Mouse (Mus musculus) cerebral cortex, adult 2 months (tissue): ENCODE measurements around the gene Aox3.

Experiments used
- WGBS: fragments of 180-500 bp; shearing (Covaris S2); methylation state at CpG from one replicate; pipeline ENCODE4 v1.1.7; 2018; 5-methylcytosine and 5-hydroxymethylcytosine counted together

Gene Aox3

GRCm38 (mm10) chr1:58110241-58110640, 2.7 kb upstream of the Aox3 start:
- 95% methylated on average over 5 of the region's 5 CpGs for WGBS

DNA sequence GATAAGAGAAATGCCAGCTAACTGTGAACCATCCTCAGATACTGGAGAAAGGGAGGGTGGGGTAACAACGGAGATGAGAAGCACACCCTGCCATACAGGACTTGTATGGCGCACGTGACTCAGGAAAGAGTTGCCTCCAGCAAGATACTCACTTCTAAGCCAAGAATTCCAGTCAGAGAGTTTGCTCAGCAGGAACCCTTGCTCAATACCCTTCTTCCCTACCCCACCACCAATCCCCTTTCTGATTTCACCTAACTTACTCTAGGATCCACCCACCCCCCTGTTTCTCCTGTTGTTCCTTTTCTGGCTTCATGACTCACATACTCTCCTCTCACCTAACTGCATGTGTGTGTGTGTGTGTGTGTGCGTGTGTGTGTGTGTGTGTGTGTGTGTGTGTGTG, 1.6 kb upstream of the Aox3 start:
- 74% methylated on average over 4 of the region's 4 CpGs for WGBS

DNA sequence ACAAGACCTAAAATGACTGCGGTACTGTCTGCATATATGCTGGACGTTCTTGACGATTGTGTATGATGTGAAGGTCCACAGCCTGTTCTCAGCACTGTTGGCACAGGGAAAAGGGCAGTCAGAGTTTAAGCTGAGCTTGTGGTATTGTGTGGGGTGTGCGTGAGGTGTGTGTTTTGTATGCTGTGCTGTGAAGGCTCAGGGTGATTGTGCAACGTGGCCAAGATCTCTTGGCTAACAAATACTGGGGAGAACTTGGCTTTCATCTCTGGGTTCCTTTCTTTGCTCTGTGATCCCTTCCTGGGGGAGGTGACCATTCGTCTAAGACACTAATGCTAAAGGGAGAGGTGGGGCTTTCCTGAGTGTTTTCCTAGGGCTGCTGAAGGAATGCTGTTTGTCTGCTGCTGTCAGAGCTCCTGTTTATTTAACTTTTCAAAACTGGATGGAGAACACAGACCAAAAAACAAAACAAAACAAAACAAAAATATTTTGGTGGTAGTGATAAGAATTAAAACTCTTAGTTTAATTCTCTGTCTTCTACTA, 1.2 kb downstream of the Aox3 start:
- WGBS, result 68% methylated on average over 6 of the region's 6 CpGs

- 80% methylated on average over 12 of the region's 12 CpGs for WGBS
These were observed 1.9 kb downstream of the Aox3 start for GRCm38 (mm10) chr1:58114666-58115375.

DNA sequence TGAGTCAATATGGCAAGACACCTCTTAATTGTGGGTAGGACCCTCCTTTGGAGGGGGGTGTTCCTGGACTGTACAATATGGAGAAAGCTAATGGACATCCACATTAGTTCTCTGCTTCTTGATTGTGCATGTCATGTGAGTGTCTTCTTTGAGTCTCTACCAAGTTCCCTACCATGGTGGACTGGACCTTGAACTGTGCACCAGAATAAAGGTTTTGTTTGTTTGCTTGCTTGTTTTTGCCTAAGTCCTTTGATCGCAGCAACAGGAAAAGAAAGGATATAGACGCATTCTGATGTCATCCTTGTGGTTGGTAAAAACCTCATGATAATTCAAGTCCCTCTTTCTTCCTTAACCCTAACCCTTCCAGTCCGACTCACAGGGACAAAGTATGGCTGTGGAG, 5.3 kb downstream of the Aox3 start:
- 88% methylated on average over 3 of the region's 3 CpGs for WGBS

- WGBS, result 72% methylated on average over 8 of the region's 8 CpGs
These were observed 12.0 kb downstream of the Aox3 start for GRCm38 (mm10) chr1:58124901-58125300.

GRCm38 (mm10) chr1:58138986-58139385, 26.1 kb downstream of the Aox3 start:
- 91% methylated on average over 9 of the region's 9 CpGs for WGBS

DNA sequence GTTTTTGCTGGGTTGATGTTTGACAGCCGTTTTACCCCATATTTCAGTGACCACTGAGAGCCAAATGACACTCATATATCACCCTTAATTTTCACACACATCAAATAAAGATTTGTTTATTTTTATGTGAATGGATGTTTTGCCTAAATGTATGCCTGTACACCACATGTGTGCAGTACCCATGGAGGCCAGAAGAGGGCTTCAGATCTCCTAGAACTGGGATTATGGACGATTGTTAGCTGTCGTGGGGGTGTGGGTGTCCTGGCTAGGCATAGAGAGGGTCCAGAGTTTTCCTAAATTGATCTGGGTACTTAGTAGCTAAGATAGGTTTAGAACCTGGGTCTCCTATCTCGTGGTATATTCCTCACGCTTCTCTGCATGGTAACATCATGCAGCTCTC, 27.7 kb downstream of the Aox3 start:
- 89% methylated on average over 5 of the region's 5 CpGs for WGBS

- WGBS, result 52% methylated on average over 10 of the region's 10 CpGs
These were observed 31.6 kb downstream of the Aox3 start for GRCm38 (mm10) chr1:58144384-58145069.

DNA sequence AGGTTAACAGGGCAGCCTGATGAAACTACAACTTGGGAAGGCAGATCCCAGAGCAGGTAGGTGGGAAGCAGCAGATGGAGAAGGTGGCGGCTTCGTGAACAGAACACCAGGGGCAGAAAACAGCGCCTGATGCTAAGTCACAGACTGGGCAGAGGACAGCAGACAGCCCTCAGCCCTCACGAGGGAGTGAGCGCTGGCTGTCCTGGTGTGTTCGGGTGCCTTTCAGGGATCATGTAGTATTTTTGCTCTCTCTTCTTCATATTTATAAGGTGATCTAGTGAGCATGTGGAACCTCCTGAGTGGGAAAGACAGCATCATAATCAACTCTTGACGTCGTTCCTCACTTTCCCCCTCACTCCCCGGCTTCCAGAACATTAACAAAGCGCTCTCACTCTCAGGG, 33.1 kb downstream of the Aox3 start:
- WGBS, result 92% methylated on average over 10 of the region's 10 CpGs

GRCm38 (mm10) chr1:58147776-58148175, 34.8 kb downstream of the Aox3 start:
- WGBS, result 75% methylated on average over 6 of the region's 6 CpGs

DNA sequence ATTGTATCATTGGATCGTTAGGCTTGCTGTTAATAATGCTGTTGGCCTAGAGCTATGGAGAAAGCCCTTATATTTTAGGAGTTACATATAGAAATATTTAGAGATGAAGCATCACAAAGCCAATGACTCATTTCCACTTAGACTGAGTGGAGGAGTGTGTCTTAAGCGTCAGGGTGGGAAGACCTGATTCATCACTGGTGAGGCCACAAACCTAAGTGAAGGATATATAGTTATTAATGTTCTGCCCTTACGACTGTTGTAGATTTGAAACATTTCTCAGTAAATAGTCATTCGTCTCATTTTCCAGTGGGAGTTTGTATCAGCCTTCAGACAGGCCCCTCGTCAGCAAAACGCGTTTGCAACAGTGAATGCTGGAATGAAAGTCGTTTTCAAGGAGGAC, 39.3 kb downstream of the Aox3 start:
- 68% methylated on average over 8 of the region's 8 CpGs for WGBS

DNA sequence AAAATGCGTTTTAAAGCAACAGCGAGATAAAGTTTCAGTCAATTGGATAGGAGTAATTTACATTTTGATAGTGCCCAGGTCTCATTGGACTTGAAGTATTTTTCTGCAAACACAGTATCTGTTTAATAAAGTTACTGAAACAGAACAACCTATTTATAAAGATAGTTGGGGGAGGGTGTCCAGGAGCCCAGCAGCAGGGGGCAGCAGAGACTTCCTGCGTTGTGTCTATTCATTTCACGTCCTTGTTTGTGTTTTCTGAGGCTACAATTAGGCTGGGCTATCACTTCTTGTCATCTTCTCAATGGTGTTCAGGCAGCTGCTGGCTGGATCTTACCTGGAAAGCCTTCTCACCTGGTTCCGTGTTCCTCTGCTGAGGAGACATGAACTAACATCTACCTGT, 43.8 kb downstream of the Aox3 start:
- 52% methylated on average over 5 of the region's 5 CpGs for WGBS

DNA sequence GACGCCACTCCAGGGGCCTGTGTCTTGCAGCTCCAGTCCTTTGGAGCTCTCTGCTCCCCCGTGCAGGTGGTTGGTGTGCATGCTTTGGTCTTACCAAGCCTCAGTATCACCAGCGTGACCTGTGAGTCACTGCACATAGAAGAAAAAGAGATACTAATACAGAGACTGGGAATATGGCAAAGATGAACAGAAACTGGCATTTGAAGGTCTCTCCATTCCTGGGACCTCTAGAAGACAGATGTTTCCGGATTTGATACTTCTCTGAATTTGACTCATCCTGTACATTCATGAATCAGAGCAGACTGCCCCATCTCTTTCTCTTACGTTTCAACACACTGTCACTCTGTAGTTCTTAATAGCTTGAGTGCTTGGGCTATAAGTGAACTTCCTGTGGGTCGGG, 57.0 kb downstream of the Aox3 start:
- 79% methylated on average over 6 of the region's 6 CpGs for WGBS

- WGBS, result 69% methylated on average over 5 of the region's 5 CpGs
These were observed 75.7 kb downstream of the Aox3 start for GRCm38 (mm10) chr1:58188514-58189175.

DNA sequence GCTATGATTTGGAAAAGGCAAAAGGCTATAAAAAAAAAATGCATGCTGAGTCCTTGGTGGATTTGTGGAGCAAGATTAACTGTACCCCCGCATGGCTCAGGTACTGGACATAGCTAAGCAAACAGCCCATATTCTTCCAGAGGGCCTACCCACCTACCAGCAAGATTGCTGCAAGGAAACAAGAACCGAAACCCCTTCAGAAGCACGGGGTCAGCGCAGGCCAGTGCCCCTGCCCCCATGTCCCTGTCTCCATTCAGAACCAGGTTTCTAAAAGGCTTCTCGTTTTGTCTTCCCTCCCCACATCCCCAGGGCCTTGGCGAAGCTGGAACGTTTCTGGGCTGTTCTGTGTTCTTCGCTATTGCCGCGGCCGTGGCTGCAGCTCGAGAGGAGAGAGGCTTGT, 81.4 kb downstream of the Aox3 start:
- WGBS, result 88% methylated on average over 12 of the region's 12 CpGs

DNA sequence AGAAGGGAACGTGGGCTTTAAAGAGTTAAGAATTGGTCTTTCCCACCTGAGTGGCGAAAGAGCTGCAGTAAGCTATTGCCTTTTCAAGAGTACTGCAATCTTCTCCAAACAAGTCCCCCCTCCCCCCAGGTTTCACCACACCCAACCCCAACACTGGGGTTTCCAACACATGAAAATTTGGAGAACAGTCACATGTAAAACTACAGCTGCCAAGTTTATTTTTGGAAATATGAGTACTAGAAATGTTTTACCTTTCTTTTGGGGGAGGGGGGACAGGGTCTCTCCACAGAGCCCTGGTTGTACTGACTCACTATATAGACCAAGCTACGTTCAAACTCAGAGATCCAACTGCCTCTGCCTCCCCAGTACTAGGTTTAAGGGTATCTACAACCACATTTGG, 82.1 kb downstream of the Aox3 start:
- WGBS, result 78% methylated on average over 3 of the region's 3 CpGs

DNA sequence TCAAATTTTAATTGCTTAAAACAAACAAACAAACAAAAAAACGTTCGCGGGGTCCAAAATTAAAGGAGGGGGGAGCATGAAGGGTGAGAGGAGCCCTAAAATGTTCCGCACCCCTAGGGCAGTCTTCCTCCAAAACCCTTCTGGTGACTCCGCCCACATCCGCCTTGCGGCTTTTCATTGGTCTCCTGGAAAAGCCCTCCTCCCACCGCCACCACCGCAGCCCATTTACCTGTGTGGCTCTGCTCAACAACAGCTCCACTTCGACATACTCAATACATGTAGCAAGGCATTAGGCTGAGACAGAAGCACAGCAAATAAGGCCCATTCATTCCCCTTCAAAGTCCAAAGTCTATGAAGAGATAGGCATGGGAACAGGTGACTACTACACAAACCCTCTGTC, 82.6 kb downstream of the Aox3 start:
- WGBS, result 24% methylated on average over 10 of the region's 10 CpGs

DNA sequence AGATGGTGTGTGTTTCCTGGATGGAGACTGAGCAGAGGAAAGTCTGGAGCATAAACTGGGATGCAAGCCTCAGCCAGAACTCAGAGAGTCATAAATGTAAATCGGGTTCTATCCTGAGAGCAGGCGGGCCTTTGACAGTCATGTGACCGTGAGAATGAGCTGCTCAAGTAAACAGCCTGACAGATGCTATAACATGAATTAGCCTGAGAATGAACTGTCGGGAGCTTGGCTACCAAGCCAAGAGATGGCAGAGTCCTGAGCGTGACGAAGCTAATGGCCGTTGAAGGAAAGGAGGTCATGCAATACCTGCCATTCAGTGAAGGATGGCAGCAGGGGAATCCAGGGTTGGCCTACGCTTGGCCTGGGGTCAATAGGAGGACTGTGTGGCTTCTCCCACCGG, 84.1 kb downstream of the Aox3 start:
- 45% methylated on average over 9 of the region's 9 CpGs for WGBS

- 87% methylated on average over 4 of the region's 4 CpGs for WGBS
These were observed 85.5 kb downstream of the Aox3 start for GRCm38 (mm10) chr1:58198386-58198785.

DNA sequence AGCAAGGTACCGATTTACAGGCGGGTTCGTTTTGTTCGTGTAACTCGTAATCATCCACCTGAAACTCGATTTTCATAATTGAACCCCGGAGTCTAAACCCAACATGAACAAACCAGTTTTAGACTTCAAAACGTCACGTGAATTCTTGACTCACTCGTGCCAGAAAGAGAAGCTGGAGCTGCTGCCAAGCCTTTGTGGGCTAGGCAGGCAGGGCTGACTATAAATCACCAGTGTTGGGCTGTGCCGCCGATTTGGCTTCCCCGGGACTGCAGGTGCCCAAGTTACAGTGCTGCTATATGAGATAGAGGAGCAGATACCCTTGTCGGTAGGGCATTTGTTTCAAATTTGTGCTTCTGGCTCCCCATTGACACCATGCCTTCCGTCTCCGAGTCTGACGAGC, 97.3 kb downstream of the Aox3 start, which contains the start of gene Aox4:
TSS of gene Aox4 (plus strand) at position 195 of the 400 bp plus-strand sequence.
- WGBS, result 27% methylated on average over 17 of the region's 17 CpGs

DNA sequence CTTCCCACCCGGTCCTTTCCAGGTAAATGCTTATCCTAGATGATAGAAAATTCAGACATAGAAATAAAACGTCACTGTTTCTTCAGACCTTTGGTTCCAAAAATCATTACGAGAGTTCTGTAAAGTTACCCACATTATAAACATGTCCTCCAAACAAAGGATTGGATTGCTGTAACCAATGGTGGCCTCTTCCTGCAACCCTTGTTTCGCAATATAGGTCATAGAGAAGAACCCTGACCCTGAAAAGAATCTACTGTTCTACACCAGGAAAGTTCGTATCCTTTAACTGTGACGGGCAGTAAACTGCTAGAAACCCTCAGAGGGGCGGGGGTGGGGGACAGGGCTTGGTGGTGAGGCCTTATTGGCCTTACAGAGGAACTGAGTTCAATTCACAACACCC, 99.9 kb downstream of the Aox3 start:
- WGBS, result 89% methylated on average over 7 of the region's 7 CpGs

DNA sequence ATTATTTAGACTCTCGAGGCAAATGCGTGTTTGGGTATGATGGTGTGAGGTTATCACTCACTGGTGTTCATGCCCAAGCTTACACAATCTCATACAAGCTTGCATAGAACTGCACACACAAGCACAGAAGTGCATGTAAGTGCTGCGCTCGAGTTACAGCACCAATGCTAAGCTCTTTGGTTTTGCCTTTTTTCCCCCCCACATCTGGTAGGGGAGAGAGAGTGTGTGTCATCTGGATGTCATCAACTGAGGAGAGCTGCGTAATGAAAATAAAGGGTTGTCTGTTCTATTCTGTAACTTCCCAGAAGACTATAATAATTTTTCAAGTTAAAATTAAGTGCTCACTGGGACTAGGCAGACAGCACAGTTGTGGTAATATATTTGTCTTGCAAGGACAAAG, 100.9 kb downstream of the Aox3 start:
- 81% methylated on average over 5 of the region's 5 CpGs for WGBS
